Mouse (Mus musculus) splenic B cell, adult 2 months (primary cell): Measurements from ENCODE around the gene Slc22a14.
"Not testable (repeated sequence)": the region's sequence is repeated elsewhere in the genome, so short reads cannot be mapped to it uniquely, and the experiment has no call there.

Experiments
- DNase-seq: peaks from one replicate; pipeline ENCODE4 v3.0.0-alpha.2; 2011; ENCODE audit warnings: low read depth, low spot score
- H3K27me3 ChIP-seq: 2 replicates; pipeline ENCODE4 v1.6.1; 2012; ENCODE audit warnings: mild to moderate bottlenecking, low read length, moderate library complexity, mixed read lengths; ENCODE audit not compliant: control insufficient read depth, poor library complexity, insufficient read depth, severe bottlenecking
- H3K36me3 ChIP-seq: 2 replicates; pipeline ENCODE4 v1.6.1; 2012; ENCODE audit warnings: mild to moderate bottlenecking, low read length, moderate library complexity, mixed read lengths; ENCODE audit not compliant: control insufficient read depth, poor library complexity, insufficient read depth, severe bottlenecking

Gene Slc22a14

GRCm38 (mm10) chr9:119274814-119275213, 90.5 kb downstream of the Slc22a14 start:
- not testable (repeated sequence) for H3K36me3 ChIP-seq, DNase-seq

GRCm38 (mm10) chr9:119271496-119271895, 93.9 kb downstream of the Slc22a14 start:
- DNase-seq, result no peak
- H3K36me3 ChIP-seq, result peaks cover 6% of the 10 kb centered on the region; the same call in 1 of the 2 replicates
- no peaks in the 10 kb centered on the region for H3K27me3 ChIP-seq

More at GRCm38 (mm10) chr9:119274814-119275213, 90.5 kb downstream of the Slc22a14 start:
- H3K27me3 ChIP-seq, result not testable (repeated sequence)

GRCm38 (mm10) chr9:119268588-119269145, 96.7 kb downstream of the Slc22a14 start:
- no peak for DNase-seq
- H3K27me3 ChIP-seq, result no peaks in the 10 kb centered on the region
- peaks cover 7% of the 10 kb centered on the region; the same call in 1 of the 2 replicates for H3K36me3 ChIP-seq

GRCm38 (mm10) chr9:119268120-119268519, 97.2 kb downstream of the Slc22a14 start:
- no peak for DNase-seq
- H3K27me3 ChIP-seq, result no peaks in the 10 kb centered on the region
- H3K36me3 ChIP-seq, result peaks cover 7% of the 10 kb centered on the region; the same call in 1 of the 2 replicates

- not testable (repeated sequence) for DNase-seq, H3K27me3 ChIP-seq, H3K36me3 ChIP-seq
Measured at GRCm38 (mm10) chr9:119266121-119266395, 99.3 kb downstream of the Slc22a14 start.

GRCm38 (mm10) chr9:119265373-119266120, 99.8 kb downstream of the Slc22a14 start:
- DNase-seq, H3K27me3 ChIP-seq, H3K36me3 ChIP-seq: not testable (repeated sequence)

GRCm38 (mm10) chr9:119263067-119263466, 102.3 kb downstream of the Slc22a14 start:
- H3K36me3 ChIP-seq, result peaks cover 9% of the 10 kb centered on the region
- no peaks in the 10 kb centered on the region for H3K27me3 ChIP-seq
- DNase-seq, result no peak

GRCm38 (mm10) chr9:119260825-119261224, 104.5 kb downstream of the Slc22a14 start:
- no peak for DNase-seq

GRCm38 (mm10) chr9:119258785-119259184, 106.6 kb downstream of the Slc22a14 start:
- Histone ChIP-seq H3K36me3 (peaks cover 6% of the 10 kb centered on the region), H3K27me3 (no peaks in the 10 kb centered on the region)
- no peak for DNase-seq

More at GRCm38 (mm10) chr9:119260825-119261224, 104.5 kb downstream of the Slc22a14 start:
- H3K36me3 ChIP-seq, result peaks cover 6% of the 10 kb centered on the region
- no peaks in the 10 kb centered on the region for H3K27me3 ChIP-seq

- Histone ChIP-seq H3K27me3 (no peaks in the 10 kb centered on the region), H3K36me3 (peaks cover 6% of the 10 kb centered on the region)
- no peak for DNase-seq
Measured at GRCm38 (mm10) chr9:119258128-119258527, 107.2 kb downstream of the Slc22a14 start.

- Histone ChIP-seq H3K27me3 (no peaks in the 10 kb centered on the region), H3K36me3 (peaks cover 6% of the 10 kb centered on the region)
- no peak for DNase-seq
Measured at GRCm38 (mm10) chr9:119256161-119256560, 109.2 kb downstream of the Slc22a14 start.

GRCm38 (mm10) chr9:119255096-119255495, 110.3 kb downstream of the Slc22a14 start:
- peaks cover 4% of the 10 kb centered on the region for H3K36me3 ChIP-seq
- DNase-seq, result no peak
- no peaks in the 10 kb centered on the region for H3K27me3 ChIP-seq

- no peak for DNase-seq
- Histone ChIP-seq H3K36me3 (peaks cover 7% of the 10 kb centered on the region; the same call in 1 of the 2 replicates), H3K27me3 (no peaks in the 10 kb centered on the region)
Measured at GRCm38 (mm10) chr9:119254187-119254586, 111.2 kb downstream of the Slc22a14 start.

GRCm38 (mm10) chr9:119247996-119248395, 117.4 kb downstream of the Slc22a14 start:
- Histone ChIP-seq H3K36me3 (peaks cover 3% of the 10 kb centered on the region; the same call in 1 of the 2 replicates), H3K27me3 (no peaks in the 10 kb centered on the region)
- no peak for DNase-seq

GRCm38 (mm10) chr9:119246826-119247225, 118.5 kb downstream of the Slc22a14 start:
- no peak for DNase-seq
- no peaks in the 10 kb centered on the region for H3K27me3 ChIP-seq
- H3K36me3 ChIP-seq, result peaks cover 3% of the 10 kb centered on the region; the same call in 1 of the 2 replicates
